Mouse (Mus musculus) CD4-positive, CD25-positive, alpha-beta regulatory T cell (primary cell): ENCODE results near the gene Dyrk2. TPM values are rescaled to one million over a fixed set of nuclear protein-coding genes. Genes with fewer than 3 reads are reported as not detected.

ENCODE experiments used
- polyA plus RNA-seq: library from polyadenylated mRNA; unstranded; fragments of 100-300 nt; shearing (Covaris generic); gene quantifications from one replicate; pipeline ENCODE4 v1.2.1, GENCODE M21; 2017

The Dyrk2 gene
- 26.4 TPM for polyA plus RNA-seq

GRCm38 (mm10) chr10:118870201-118870980 is at the start of gene Dyrk2:
Gene Dyrk2, minus strand, starts transcription at chr10:118870209.

